Mouse (Mus musculus) adrenal gland, postnatal 0 days (tissue): ENCODE measurements around the gene Dnah1. TPM values are rescaled to one million over a fixed set of nuclear protein-coding genes. Genes with fewer than 3 reads are reported as not detected.

Source experiments
- polyA plus RNA-seq: library from polyadenylated mRNA; unstranded; fragments of >200 nt; fragmentation: Nextera tagmentation; extraction: Ambion mirVana; gene quantifications from 2 replicates; pipeline ENCODE4 v1.2.1, GENCODE M21; 2015

The Dnah1 gene
- polyA plus RNA-seq, result 2.4 and 3.7 TPM in 2 replicates

DNA sequence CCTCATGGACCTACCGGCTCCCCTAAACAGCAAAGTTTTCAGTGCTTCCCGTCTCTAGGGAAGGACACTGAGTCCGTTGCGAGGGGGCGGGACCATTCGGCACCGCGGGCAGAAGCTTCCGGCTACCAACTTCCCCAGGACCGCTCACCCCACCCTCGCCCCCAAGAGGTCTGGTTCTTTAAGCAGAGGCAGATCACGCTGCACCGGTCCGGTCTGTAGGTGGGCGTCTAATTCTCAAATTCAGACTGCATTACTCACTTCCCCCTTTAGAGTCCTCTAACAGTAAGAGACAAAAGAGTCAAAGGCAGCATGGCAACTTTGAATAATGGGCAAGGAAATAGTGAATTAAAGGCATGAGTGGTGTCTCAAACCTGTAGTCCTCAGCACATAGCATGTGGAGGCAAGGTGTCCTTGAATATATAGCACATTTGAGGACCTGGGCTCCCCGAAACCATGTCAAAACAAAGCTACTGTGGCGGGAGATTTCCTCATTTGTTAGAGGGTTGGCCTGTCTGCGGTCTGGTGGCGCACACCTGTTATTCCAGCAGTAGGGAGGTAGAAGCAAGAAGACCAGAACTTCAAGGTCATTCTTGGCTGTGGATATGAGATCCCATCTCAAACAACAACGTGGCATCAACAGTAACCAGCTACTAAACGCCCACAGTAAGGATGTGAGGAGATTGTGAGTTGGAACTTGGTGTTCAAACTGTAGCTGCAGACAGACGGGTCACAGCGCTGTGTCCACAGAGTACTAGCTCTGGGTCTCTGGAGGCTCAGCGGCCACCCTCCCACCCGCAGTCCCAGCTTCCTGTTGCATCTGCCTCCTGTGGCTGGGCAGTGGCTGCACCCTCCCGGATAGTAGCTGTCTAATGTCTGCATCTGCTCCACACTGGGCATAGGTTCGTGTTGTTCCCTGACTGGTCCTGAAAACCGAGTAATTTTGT, at the start of gene Dnah1:
Gene Dnah1 (minus strand): TSS at position 48 of the 944 bp plus-strand sequence.

DNA sequence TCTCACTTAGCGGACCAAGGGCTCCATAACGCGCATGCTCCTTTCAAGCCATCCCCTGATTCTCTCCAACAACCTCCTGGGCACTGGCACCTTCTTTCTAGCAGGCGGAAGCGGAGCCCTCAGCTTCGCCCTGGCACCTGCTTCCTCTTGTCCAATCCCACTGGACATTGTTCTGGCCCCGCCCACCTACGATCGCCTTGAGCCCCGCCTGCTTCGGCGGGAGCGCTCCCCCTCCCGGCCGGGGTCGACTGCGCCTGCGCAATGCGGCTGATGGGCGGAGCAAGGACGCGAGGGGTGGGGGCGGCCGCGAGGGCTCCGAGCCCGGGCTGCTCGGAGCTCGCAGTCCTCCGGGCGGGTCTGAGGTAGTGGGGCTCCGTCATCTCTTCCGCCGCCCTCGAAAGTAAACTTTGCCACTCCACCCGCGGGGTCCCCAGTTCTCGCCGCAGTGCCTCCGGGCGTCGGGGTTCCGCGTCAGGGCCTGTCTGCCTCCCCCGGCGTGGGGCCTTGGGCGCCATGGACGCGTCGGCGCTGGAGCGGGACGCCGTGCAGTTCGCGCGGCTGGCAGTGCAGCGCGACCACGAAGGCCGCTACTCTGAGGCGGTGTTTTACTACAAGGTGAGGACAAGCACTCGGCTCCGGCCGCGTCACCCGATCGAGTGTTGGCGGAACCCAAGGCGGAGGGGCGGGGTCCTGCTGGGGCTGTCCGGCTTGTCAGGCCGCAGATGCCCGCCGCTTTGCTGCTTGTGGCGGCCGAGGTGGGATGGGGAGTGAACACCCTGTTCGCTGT, 12.9 kb upstream of the Dnah1 start, which contains the start of gene Capn7:
Gene Capn7 (plus strand): TSS at position 270 of the 787 bp plus-strand sequence.

DNA sequence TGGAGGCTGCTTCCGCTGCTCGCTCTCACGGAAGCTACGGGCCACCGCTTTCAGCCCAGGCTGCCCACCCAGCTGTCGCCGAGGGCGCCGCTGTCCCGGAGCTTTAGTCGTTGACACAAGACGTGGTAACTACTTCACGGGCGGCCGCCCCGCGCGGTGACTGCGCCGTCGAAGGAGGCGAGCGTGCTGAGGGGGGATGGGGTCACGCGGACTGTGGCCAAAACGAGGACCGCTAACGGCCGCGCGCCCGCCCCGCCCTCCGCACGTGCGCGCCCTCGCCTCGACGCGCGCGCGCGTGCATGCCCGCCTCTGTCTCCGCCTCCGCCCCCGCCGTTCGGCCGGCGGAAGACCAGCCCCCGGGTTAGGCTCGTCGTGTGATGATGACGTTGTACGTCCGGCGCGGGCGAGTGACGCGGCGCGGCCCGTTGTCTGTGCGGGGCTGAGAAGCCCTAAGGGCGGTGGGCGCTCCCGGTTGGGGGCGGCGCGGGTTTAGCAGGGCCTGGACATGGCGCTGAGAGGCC, 72.6 kb downstream of the Dnah1 start, which contains the start of the genes Phf7 and Bap1:
Gene Phf7 (minus strand): TSS at position 234 of the 521 bp plus-strand sequence.
Gene Bap1 (plus strand): TSS at position 367 of the 521 bp plus-strand sequence.

DNA sequence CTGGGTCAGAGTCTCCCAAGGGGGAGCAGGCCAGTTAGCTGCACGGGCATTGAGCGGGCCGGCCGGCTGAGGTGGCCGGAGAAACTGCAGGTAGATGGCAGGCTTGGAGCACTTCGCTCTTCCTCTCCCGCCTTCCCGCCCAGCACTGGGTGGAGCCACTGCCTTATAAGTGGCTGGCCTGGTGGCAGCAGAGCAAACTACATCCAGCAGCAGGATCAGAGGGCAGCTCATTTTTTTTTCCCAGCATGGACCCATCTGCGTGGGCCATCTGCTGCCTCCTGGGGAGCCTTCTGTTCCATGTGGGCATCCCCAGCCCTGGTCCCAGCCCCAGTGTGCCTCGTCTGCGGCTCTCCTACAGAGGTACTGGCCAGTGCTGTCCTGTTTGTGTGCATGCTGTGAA, 106.0 kb downstream of the Dnah1 start, which contains the start of gene Sema3g:
Gene Sema3g (plus strand): TSS at position 195 of the 400 bp plus-strand sequence.

DNA sequence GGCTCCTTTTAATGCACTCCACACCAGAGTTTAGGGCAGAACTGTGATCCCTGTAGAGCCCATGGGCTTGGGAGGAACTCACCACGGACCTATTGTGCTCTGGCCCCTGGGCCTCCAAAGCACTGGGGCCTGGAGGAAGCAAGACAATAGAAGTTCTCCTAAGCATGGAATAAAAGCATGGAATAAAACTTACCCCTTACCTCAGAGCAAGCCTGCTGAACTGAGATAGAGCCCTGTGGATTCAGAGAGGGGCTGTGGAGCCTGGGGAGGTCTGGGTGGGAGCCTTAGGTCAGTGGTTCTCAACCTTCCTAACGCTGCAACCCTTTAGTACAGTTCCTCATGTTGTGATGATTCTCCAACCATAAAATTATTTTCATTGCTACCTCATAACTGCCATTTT, 106.8 kb downstream of the Dnah1 start, which contains the start of gene Nisch:
Gene Nisch (minus strand): TSS at position 101 of the 400 bp plus-strand sequence.

Other genes with a start within 250 kb of the Dnah1 start
- 228 and 387 TPM in 2 replicates for gene Smim4, start 194.9 kb downstream of the Dnah1 start, polyA plus RNA-seq
- 91.1 and 124 TPM in 2 replicates for gene Nt5dc2, start 192.8 kb downstream of the Dnah1 start, polyA plus RNA-seq
- 33.5 and 39.1 TPM in 2 replicates for gene Stab1, start 155.3 kb downstream of the Dnah1 start, polyA plus RNA-seq
- gene Tnnc1, start 115.6 kb downstream of the Dnah1 start, polyA plus RNA-seq, result 5.5 and 6.1 TPM in 2 replicates
- 151 and 183 TPM in 2 replicates for gene Nisch, start 107.0 kb downstream of the Dnah1 start, polyA plus RNA-seq
- gene Sema3g, start 106.0 kb downstream of the Dnah1 start, polyA plus RNA-seq, result 1.0 and 1.5 TPM in 2 replicates
- gene Phf7, start 72.6 kb downstream of the Dnah1 start, polyA plus RNA-seq, result 14.6 and 16.4 TPM in 2 replicates
- 34.6 and 44.1 TPM in 2 replicates for gene Bap1, start 72.4 kb downstream of the Dnah1 start, polyA plus RNA-seq
- 28.5 and 34.7 TPM in 2 replicates for gene Capn7, start 12.7 kb upstream of the Dnah1 start, polyA plus RNA-seq
- gene Sh3bp5, start 112.2 kb upstream of the Dnah1 start, polyA plus RNA-seq, result 31.4 and 55.7 TPM in 2 replicates
- 8.7 and 12.8 TPM in 2 replicates for gene Eaf1, start 170.5 kb upstream of the Dnah1 start, polyA plus RNA-seq
- 50.2 and 56.8 TPM in 2 replicates for gene Mettl6, start 171.1 kb upstream of the Dnah1 start, polyA plus RNA-seq